Mouse (Mus musculus): ENCODE results near the gene Diras1.

- TF ChIP-seq CTCF (IDR thresholded peaks at IDR 0.05; ENCODE audit: low read depth): no peak
- TF ChIP-seq EP300 (IDR thresholded peaks at IDR 0.05; ENCODE audit: low read depth): no peak
Observed at GRCm38 (mm10) chr10:81026857-81027256, 1.4 kb upstream of the Diras1 start.
